9 mouse cellular contexts compared by ENCODE assay signal in genomic region chr1:164061278-164061677, GRCm38 (mm10). TPM values are rescaled to one million over a fixed set of nuclear protein-coding genes. Genes with fewer than 3 reads are reported as not detected.
DNase-seq lines count a peak whose midpoint lies in the region; ATAC-seq and TF ChIP-seq lines count a peak whose summit lies in the region.
"Had no signal": no experiment of that assay in that cellular context is flagged by ENCODE, and none has a peak within 500 bp of the region (broad histone marks: within the 10 kb centered on the region; RNA-seq: fewer than 3 reads in every experiment).

No protein-coding gene starts in this region.

- TF ChIP-seq CTCF in hindbrain, postnatal 0 days (IDR thresholded peaks at IDR 0.05; ENCODE audit: low read depth) = peak; percentile 47; the same call in 1 of the 2 replicates

- WGBS in hindbrain, postnatal 0 days = 37% methylated on average over 4 of the region's 4 CpGs
- 44% methylated on average over 4 of the region's 4 CpGs for WGBS in hindbrain, embryonic 10.5 days
- WGBS in midbrain, embryonic 14.5 days = 52% methylated on average over 4 of the region's 4 CpGs

- no peaks in the 10 kb centered on the region for H3K27me3 ChIP-seq in hindbrain, postnatal 0 days (ENCODE audit: insufficient read depth, low read length)
- H3K27me3 ChIP-seq in hindbrain, embryonic 10.5 days (ENCODE audit: insufficient read depth, poor library complexity, severe bottlenecking) = no peaks in the 10 kb centered on the region
- no peaks in the 10 kb centered on the region for H3K27me3 ChIP-seq in midbrain, embryonic 14.5 days (ENCODE audit: control insufficient read depth, insufficient read depth, low read length)
- H3K27me3 ChIP-seq: liver, embryonic 13.5 days had no signal

- no peak for ATAC-seq in hindbrain, postnatal 0 days
- ATAC-seq in midbrain, embryonic 14.5 days (ENCODE audit: low FRiP score, low TSS enrichment) = no peak

- H3K9me3 ChIP-seq in hindbrain, postnatal 0 days (ENCODE audit: low read length) = no peaks in the 10 kb centered on the region
- no peaks in the 10 kb centered on the region for H3K9me3 ChIP-seq in hindbrain, embryonic 10.5 days
- H3K9me3 ChIP-seq in midbrain, embryonic 14.5 days (ENCODE audit: control insufficient read depth, low read length) = no peaks in the 10 kb centered on the region
- H3K9me3 ChIP-seq: liver, embryonic 13.5 days had no signal

- H3K9ac ChIP-seq in hindbrain, postnatal 0 days (replicated peaks; ENCODE audit: low read length) = no peak overlapping the region
- no peak overlapping the region for H3K9ac ChIP-seq in midbrain, embryonic 14.5 days (replicated peaks; ENCODE audit: low read length)
- H3K9ac ChIP-seq: liver, embryonic 13.5 days had no signal

- H3K4me3 ChIP-seq in hindbrain, postnatal 0 days (ENCODE audit: low read length) = no peak overlapping the region
- H3K4me3 ChIP-seq in hindbrain, embryonic 10.5 days = no peak overlapping the region
- H3K4me3 ChIP-seq in midbrain, embryonic 14.5 days (replicated peaks; ENCODE audit: low read depth, low read length) = no peak overlapping the region
- H3K4me3 ChIP-seq: liver, embryonic 13.5 days had no signal

- H3K4me1 ChIP-seq in hindbrain, postnatal 0 days (ENCODE audit: insufficient read depth, low read length) = no peaks in the 10 kb centered on the region
- no peaks in the 10 kb centered on the region for H3K4me1 ChIP-seq in hindbrain, embryonic 10.5 days (replicated peaks)
- H3K4me1 ChIP-seq in midbrain, embryonic 14.5 days (ENCODE audit: control insufficient read depth, insufficient read depth, low read length) = no peaks in the 10 kb centered on the region

- no peaks in the 10 kb centered on the region for H3K36me3 ChIP-seq in hindbrain, postnatal 0 days (ENCODE audit: insufficient read depth, low read length)
- no peaks in the 10 kb centered on the region for H3K36me3 ChIP-seq in hindbrain, embryonic 10.5 days
- no peaks in the 10 kb centered on the region for H3K36me3 ChIP-seq in midbrain, embryonic 14.5 days (ENCODE audit: control insufficient read depth, insufficient read depth, low read length)
- H3K36me3 ChIP-seq: liver, embryonic 13.5 days had no signal

- H3K4me2 ChIP-seq in hindbrain, postnatal 0 days (ENCODE audit: low read depth, low read length) = no peak overlapping the region
- H3K4me2 ChIP-seq in midbrain, embryonic 14.5 days (ENCODE audit: low read length) = no peak overlapping the region
- H3K4me2 ChIP-seq: liver, embryonic 13.5 days had no signal

- no peak overlapping the region for H3K27ac ChIP-seq in hindbrain, postnatal 0 days
- H3K27ac ChIP-seq in hindbrain, embryonic 10.5 days = no peak overlapping the region
- H3K27ac ChIP-seq in midbrain, embryonic 14.5 days (replicated peaks; ENCODE audit: low read depth, low read length) = no peak overlapping the region
- H3K27ac ChIP-seq: liver, embryonic 13.5 days had no signal

- DNase-seq in hindbrain, postnatal 0 days (ENCODE audit: low spot score) = peak; percentile 10
- no peak for DNase-seq in hindbrain, embryonic 10.5 days (ENCODE audit: low spot score)
- DNase-seq in 416B (ENCODE audit: low read depth) = peak; percentile 92
- peak; percentile 22 for DNase-seq in Muller cell, postnatal 12 days (ENCODE audit: inconsistent ontology term)
- DNase-seq in heart, postnatal 4 days = peak; percentile 14
- DNase-seq in midbrain, embryonic 14.5 days = no peak
- no peak for DNase-seq in frontal cortex, postnatal 10 days (ENCODE audit: low spot score in 2 of 2)
- DNase-seq in urinary bladder, adult 2 months (ENCODE audit: low spot score) = no peak
- DNase-seq: liver, embryonic 13.5 days had no signal

RNA-seq across cellular contexts. Expression of gene Sell, which starts 0.5 kb away (rescaled TPM):
- 0.05 and 0.58 TPM in 2 replicates for total RNA-seq in hindbrain, postnatal 0 days (2014; rRNA removed)
- 0.13 TPM in 1 of 2 replicates, not detected in the other for polyA plus RNA-seq in hindbrain, postnatal 0 days (2015; fragmentation: Nextera tagmentation; extraction: Ambion mirVana)
- 0.09 TPM in 1 of 2 replicates, not detected in the other for polyA plus RNA-seq in hindbrain, embryonic 10.5 days (2016; fragmentation: Nextera tagmentation; extraction: Ambion mirVana)
- under 1 TPM; 0.83 to 0.86 TPM for total RNA-seq in heart, postnatal 4 days (2021)
- polyA plus RNA-seq in midbrain, embryonic 14.5 days (2014; fragmentation: Nextera tagmentation; extraction: Ambion mirVana) = 0.33 TPM in 1 of 2 replicates, not detected in the other
- 1.2 and 1.9 TPM in 2 replicates for polyA plus RNA-seq in urinary bladder, adult 2 months (2012; rRNA removed)

RNA-seq across cellular contexts. Expression of gene Sele, which starts 13.2 kb away (rescaled TPM):
- total RNA-seq in hindbrain, postnatal 0 days (2014; rRNA removed) = not detected in 2 replicates
- not detected in 2 replicates for polyA plus RNA-seq in hindbrain, postnatal 0 days (2015; fragmentation: Nextera tagmentation; extraction: Ambion mirVana)
- not detected in 2 replicates for polyA plus RNA-seq in hindbrain, embryonic 10.5 days (2016; fragmentation: Nextera tagmentation; extraction: Ambion mirVana)
- 1 to 10 TPM; 4.5 to 5.1 TPM for total RNA-seq in heart, postnatal 4 days (2021)
- not detected in 2 replicates for polyA plus RNA-seq in midbrain, embryonic 14.5 days (2014; fragmentation: Nextera tagmentation; extraction: Ambion mirVana)
- 13.6 and 18.0 TPM in 2 replicates for polyA plus RNA-seq in urinary bladder, adult 2 months (2012; rRNA removed)
- polyA plus RNA-seq: liver, embryonic 13.5 days had no signal

RNA-seq across cellular contexts. Expression of gene Selp, which starts 53.8 kb away (rescaled TPM):
- total RNA-seq in hindbrain, postnatal 0 days (2014; rRNA removed) = not detected in 2 replicates
- polyA plus RNA-seq in hindbrain, postnatal 0 days (2015; fragmentation: Nextera tagmentation; extraction: Ambion mirVana) = 0.18 TPM in 1 of 2 replicates, not detected in the other
- polyA plus RNA-seq in hindbrain, embryonic 10.5 days (2016; fragmentation: Nextera tagmentation; extraction: Ambion mirVana) = not detected in 2 replicates
- under 1 TPM; 0.57 to 0.99 TPM for total RNA-seq in heart, postnatal 4 days (2021)
- not detected in 2 replicates for polyA plus RNA-seq in midbrain, embryonic 14.5 days (2014; fragmentation: Nextera tagmentation; extraction: Ambion mirVana)
- 5.5 and 6.8 TPM in 2 replicates for polyA plus RNA-seq in urinary bladder, adult 2 months (2012; rRNA removed)

Comparison
In these comparisons a context has a peak if more than half of its experiments do, and no peak if none do; other contexts are left out.
1. DNase-seq: peak in hindbrain, postnatal 0 days (single experiment), 416B (single experiment), Muller cell, postnatal 12 days (single experiment) and heart, postnatal 4 days (single experiment); none in hindbrain, embryonic 10.5 days (single experiment), midbrain, embryonic 14.5 days (single experiment), frontal cortex, postnatal 10 days (0 of 2) and urinary bladder, adult 2 months (single experiment).
2. RNA of gene Sele, which starts 13.2 kb away (polyA plus RNA-seq): 13.6 to 18.0 TPM in urinary bladder, adult 2 months; not detected in hindbrain, postnatal 0 days, not detected in hindbrain, embryonic 10.5 days and not detected in midbrain, embryonic 14.5 days; every median in the first group is over 10 times any median in the second.